Mouse (Mus musculus): ENCODE measurements at regions not wholly inside any gene's neighbourhood (a gene's known extent, or its start where the extent isn't known, plus 50 kb on each side); places are given as distances from the start of the nearest gene placed in this dataset.

DNA sequence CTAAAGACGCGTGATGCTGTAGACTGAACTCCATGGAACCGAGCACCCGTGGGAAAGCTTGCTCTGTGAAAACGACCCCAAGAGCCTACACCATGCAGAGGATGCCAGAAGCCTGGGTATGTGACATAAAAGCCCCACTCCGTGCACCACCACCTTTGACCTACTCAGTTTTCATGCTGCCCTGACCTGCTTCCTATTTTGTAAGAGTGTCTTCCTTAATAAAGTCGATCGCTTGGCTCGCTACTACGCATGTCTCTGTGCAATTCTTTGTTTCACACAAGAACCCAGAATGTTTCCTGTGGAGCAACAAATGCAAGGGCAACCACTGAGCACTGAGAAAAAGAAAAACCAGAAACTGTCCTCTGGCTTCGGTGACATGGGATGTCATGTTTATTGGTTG, 60.5 kb downstream of the Sec61b start:
- DNase-seq (ENCODE audit: low read depth, low spot score) = no peak

DNA sequence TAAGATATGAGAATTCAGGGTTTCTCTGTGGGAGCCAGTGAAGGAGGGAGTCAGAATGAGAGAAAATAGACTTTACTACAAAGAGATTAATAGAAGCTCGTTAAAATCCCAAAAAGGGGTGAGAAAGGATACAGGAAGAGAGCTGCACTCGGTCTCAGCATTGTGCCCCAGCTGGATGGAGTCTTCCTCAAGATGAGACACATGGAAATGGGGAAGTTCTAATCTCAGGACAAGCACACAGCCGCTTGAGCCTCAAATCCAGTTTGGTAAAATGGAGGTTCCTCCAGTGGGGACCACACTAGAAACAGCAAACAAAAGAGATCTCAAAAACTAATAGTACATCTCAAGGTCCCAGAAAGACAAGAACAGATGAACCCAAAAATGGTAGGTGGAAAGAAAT, 93.2 kb downstream of the Sec61b start:
- no peak for DNase-seq (ENCODE audit: low read depth, low spot score)

GRCm38 (mm10) chr4:47570846-47571245, 96.4 kb downstream of the Sec61b start:
- DNase-seq (ENCODE audit: low read depth, low spot score) = no peak

DNA sequence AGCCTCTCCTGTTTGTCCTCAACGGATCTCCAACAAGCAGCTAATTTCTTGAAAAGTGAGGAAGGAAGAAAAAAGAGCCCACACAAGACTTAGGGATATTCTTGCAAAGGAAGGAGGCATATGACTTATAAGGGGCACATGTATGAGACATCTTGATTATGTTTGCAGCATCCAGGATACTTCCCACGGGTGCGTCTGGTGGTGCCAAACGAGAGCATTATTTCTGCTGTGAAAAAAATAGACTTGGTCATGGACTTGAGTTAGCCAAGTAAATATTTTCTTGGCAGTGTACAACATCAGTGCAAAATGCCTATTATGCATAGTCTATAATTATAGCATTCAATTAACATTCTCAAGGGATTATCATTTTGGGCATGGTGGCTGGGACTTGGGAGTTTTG, 101.6 kb downstream of the Sec61b start:
- DNase-seq (ENCODE audit: low read depth, low spot score) = no peak

GRCm38 (mm10) chr4:47577490-47577889, 103.0 kb downstream of the Sec61b start:
- DNase-seq (ENCODE audit: low read depth, low spot score) = peak; percentile 51

DNA sequence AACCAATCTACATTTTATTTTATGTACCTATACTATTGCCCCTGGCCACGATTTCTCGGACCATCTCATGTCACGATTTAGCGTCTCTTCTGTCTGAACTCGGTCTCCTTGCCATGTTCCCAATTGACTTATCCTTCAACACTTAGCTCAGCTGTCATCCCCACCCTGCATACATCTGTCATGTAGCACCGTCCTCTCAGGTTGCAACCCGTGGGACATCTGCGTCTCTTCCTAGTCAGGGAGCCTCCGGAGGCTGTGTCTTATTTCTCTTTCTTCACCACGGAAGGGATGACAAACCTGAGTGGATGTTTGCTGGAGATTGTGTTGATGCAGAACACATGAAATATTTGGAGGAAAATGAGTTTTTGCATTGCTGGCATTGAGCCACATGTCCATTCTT, 104.2 kb downstream of the Sec61b start:
- peak; percentile 85 for DNase-seq (ENCODE audit: low read depth, low spot score)

- DNase-seq (ENCODE audit: low read depth, low spot score) = no peak
These were observed 106.1 kb downstream of the Sec61b start for GRCm38 (mm10) chr4:47580556-47580955.

DNA sequence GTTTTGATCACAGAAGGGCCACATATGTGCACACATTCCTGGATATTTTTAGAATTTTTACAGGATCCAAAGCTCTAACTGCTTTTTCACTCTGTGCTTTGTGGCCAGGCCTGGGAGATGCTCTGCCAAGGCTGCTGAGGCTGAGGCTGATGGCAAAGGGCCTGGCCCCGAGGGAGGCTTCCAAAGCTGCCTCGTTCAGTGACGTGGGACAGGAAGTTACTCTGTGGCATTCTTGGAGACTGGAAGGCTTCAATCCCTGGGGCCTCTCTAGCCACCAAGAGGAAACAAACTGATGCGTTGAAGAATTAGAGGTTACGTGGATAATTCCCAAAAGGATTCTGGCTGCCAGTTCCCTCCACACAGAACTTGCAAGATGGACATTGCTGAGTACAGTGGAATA, 112.8 kb downstream of the Sec61b start:
- peak; percentile 81 for DNase-seq (ENCODE audit: low read depth, low spot score)

GRCm38 (mm10) chr4:47592271-47592986, 118.0 kb downstream of the Sec61b start:
- DNase-seq (ENCODE audit: low read depth, low spot score) = peak; percentile 97

DNA sequence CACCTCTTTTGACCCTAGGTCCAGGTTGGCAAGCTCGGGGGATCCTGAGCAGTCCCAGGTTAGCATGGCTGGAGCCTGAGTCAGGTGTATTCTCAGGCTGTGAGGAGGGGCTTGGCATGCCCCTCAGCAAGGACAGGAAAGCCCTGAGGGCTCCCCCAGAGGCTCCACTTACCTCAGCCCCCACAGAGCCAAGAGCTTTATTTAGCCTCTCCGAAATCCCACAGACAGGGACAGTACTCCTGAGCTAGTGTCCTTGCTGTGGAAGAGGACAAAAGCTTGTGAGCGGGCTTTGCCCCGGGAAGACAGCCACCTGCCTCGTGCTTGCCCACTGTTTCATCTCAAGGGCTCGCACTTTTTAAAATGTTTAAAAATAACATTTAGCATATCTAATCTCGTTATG, 118.7 kb downstream of the Sec61b start:
- peak; percentile 85 for DNase-seq (ENCODE audit: low read depth, low spot score)

DNA sequence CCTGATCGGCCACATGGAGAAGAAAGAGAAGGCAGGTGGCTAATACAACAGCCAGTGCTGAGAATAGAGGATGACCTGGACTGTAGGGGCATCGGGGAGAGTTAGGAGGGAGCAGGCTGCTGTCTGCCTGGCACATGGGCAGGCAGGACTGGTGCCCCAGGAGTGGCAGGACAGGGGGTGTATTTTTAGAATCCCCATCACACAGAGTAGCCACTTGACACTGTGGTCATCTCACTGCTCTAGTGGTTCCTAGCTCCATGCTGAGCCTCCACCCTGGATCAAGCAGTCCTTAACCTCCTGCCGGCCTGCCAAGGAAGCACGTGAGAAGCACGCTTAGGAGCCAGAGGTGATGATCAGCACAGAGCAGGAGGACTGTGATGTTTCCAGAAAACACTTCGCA, 119.7 kb downstream of the Sec61b start:
- DNase-seq (ENCODE audit: low read depth, low spot score) = peak; percentile 92

DNA sequence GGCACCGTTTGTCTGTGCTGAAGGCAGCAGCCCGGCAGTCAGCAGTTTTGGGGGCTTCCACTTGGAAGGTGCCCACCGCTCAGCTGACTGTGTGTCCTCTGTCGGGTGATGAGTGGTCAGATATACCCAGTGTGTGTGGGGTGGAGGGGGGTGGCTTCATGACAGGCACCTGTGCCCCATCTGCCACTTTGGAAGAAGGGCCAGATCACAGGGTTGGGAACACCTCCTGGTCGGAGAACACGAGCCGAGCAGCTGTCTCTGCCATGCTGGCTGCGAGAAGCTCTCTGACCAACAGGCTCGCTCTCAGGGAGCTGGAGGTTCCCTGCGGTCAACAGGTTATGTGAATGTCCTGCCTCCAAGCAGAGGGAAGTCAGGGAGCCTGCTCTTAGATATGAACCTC, 121.4 kb downstream of the Sec61b start:
- peak; percentile 97 for DNase-seq (ENCODE audit: low read depth, low spot score)

GRCm38 (mm10) chr4:47597586-47597985, 123.1 kb downstream of the Sec61b start:
- no peak for DNase-seq (ENCODE audit: low read depth, low spot score)

- DNase-seq (ENCODE audit: low read depth, low spot score) = no peak
These were observed 123.8 kb downstream of the Sec61b start for GRCm38 (mm10) chr4:47598216-47598615.

- peak; percentile 82 for DNase-seq (ENCODE audit: low read depth, low spot score)
These were observed 127.0 kb downstream of the Sec61b start for GRCm38 (mm10) chr4:47601301-47602070.

- no peak for DNase-seq (ENCODE audit: low read depth, low spot score)
These were observed 128.9 kb downstream of the Sec61b start for GRCm38 (mm10) chr4:47603378-47603777.

DNA sequence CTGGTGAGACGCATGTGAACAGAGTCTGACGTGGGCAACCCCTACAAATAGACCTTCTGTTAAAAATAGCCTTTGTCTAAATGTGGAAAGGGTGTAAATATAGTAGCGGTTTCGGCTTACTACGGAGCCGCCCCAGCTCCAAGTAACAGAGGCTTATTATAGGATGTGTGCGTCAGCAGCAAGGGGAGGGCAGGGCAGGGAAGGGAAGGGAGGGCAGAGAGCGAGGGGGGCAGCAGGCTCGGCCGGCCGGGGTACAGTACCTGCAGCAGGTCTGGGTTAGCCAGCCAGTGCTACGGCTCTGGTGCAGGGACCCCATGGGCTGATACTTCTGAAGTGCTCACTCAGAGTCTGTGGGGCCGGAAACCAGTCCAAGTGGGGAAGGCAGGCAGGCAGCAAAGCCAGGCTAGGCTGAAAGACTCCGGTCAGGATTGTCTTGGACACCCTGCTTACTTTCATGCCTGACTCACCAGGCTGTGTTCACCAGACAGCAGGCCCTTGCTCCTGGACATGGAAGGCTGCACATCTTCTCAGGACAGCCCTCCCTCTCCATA, 129.5 kb downstream of the Sec61b start:
- DNase-seq (ENCODE audit: low read depth, low spot score) = peak; percentile 94

DNA sequence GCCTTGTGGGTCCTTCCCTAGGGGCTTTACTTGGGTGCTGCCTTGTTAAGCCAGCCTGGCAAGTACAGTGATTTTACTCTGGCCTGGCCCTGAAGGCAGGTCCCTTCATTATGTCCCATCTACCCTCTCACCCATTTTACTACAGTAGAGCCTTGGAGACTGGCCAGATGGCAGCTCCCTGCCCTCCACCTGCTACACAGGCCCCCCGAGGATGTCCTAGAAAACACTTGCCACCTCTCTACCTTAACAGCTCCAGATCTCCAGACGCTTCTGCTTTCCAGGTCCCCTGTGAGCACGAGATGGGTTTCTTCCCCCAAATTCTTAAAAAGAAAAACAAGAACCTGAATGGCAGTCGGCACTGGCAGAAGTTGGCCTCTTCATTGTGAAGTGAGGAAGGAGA, 131.2 kb downstream of the Sec61b start:
- DNase-seq (ENCODE audit: low read depth, low spot score) = no peak

DNA sequence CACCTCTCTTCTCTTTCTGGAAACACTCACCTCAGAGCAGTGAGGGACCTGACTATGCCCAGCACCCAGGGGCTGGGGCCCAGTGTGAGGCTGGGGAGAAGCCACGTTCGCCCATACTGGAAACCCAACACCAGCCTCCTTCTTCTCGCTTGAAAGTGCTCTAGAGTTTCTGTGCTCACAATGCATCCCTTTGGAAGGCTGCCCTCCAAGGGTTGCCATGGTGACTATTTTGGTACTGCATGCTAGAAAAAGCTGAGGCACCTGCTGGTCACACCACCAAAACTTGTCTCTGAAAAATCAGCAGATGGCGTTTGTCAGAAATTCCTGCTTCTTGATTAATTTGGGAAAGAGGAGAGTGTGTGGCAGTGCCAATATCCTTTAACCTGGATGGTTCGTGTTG, 134.2 kb downstream of the Sec61b start:
- DNase-seq (ENCODE audit: low read depth, low spot score) = no peak

DNA sequence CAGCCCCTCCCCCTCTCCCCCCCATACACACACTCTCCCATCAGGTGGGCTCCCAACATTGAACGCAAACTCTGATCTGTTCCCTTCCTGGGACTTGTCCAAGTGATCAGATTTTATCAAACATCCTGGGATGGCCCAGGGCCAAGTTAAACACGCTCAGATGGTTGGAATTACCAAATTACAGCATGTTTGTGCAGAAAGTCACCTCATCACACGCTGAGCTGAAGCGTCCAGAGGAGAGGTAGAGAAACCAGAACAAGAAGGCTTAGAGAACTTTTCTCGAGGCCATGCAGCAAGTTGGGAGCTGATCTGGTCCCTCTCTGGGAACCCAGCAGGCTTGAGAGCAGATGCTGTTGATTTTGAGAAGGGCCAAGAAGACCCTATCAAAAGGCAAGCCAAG, 136.5 kb downstream of the Sec61b start:
- DNase-seq (ENCODE audit: low read depth, low spot score) = no peak

GRCm38 (mm10) chr4:47616525-47616924, 142.1 kb downstream of the Sec61b start:
- DNase-seq (ENCODE audit: low read depth, low spot score) = no peak

DNA sequence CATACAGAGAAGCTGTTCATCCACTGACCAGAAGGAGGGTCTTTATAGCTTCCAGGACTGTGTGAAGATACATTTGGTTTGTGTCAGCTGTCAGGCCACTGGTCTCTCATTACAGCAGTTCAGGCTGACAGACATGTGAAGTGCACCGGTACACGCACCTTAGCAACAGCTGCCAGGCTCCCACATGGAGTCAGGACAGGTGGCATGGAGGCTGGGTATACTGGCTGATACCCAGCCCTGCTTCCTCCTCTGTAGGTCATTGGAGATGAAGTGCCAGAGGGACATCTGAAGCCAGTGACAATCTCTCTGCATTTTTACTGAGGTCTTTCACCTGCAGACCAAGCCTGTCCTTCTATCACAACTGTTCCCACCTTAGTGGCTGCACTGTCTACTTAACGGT, 146.2 kb downstream of the Sec61b start:
- DNase-seq (ENCODE audit: low read depth, low spot score) = peak; percentile 81
